Mouse (Mus musculus) left cerebral cortex, adult 2 months (tissue): ENCODE measurements around the gene Sulf2. TPM values are rescaled to one million over a fixed set of nuclear protein-coding genes. Genes with fewer than 3 reads are reported as not detected.
A peak's percentile ranks its signal among the peaks of the same experiment; 100 is the strongest.

Experiments
- DNase-seq, 2 experiments: peaks; one replicate each; pipeline ENCODE4 v3.0.0; 2021 to 2022; ENCODE audit warnings: low spot score in 2 of 2, mixed read lengths in 1 of 2; ENCODE audit errors: extremely low spot score in 1 of 2
- H3K27ac ChIP-seq: fragments of 200-600 bp; 2 replicates; pipeline ENCODE4 v1.8.1; 2022
- H3K4me3 ChIP-seq: fragments of 200-600 bp; 2 replicates; pipeline ENCODE4 v1.8.1; 2022
- CTCF ChIP-seq: fragments of 200-600 bp; IDR thresholded peaks from 2 replicates; pipeline ENCODE4 v1.8.1; 2022; ENCODE audit warnings: antibody characterized with exemption, mild to moderate bottlenecking, moderate library complexity
- intact Hi-C: fragments of 180-260 bp; cut with DNase I; formaldehyde crosslinking; loops from one replicate; pipeline ENCODE4 v1.15.1; 2025
- total RNA-seq, 2 experiments: library from RNA; stranded (reverse); gene quantifications; 2 replicates each; pipeline ENCODE4 v1.2.3; 2021

Gene Sulf2
- total RNA-seq, 2 experiments from 2014 or later: 100 to 102 TPM

- Histone ChIP-seq H3K27ac (no peak overlapping the region), H3K4me3 (no peak overlapping the region)
- DNase-seq: no peak
- intact Hi-C loops: no loop called here
- TF ChIP-seq CTCF: no peak
Measured at GRCm38 (mm10) chr2:166186244-166186948, 30.9 kb upstream of the Sulf2 start.

GRCm38 (mm10) chr2:166185768-166186167, 30.3 kb upstream of the Sulf2 start:
- H3K4me3 ChIP-seq: no peak overlapping the region
- intact Hi-C loops: no loop called here
- no peak overlapping the region for H3K27ac ChIP-seq
- no peak for TF ChIP-seq CTCF
- DNase-seq: no peak

GRCm38 (mm10) chr2:166184417-166184816, 29.0 kb upstream of the Sulf2 start:
- no peak; the same call in 1 of the 2 replicates for TF ChIP-seq CTCF
- Histone ChIP-seq H3K4me3 (no peak overlapping the region), H3K27ac (no peak overlapping the region)
- intact Hi-C loops: no loop called here
- DNase-seq: no peak

GRCm38 (mm10) chr2:166182009-166182685, 26.7 kb upstream of the Sulf2 start:
- intact Hi-C loops: no loop called here
- Histone ChIP-seq H3K4me3 (no peak overlapping the region), H3K27ac (no peak overlapping the region)
- DNase-seq: no peak
- TF ChIP-seq CTCF: no peak

- H3K4me3 ChIP-seq: no peak overlapping the region
- peak in 1 of 2 experiments; percentile 33 for DNase-seq
- peak overlapping the region; percentile 25 for H3K27ac ChIP-seq
Measured at GRCm38 (mm10) chr2:166180744-166181508, 25.5 kb upstream of the Sulf2 start.

GRCm38 (mm10) chr2:166180136-166180649, 24.7 kb upstream of the Sulf2 start:
- TF ChIP-seq CTCF: no peak
- no peak overlapping the region for H3K4me3 ChIP-seq
- DNase-seq: no peak
- intact Hi-C loops: no loop called here
- H3K27ac ChIP-seq: peak overlapping the region; percentile 25

More at GRCm38 (mm10) chr2:166180744-166181508, 25.5 kb upstream of the Sulf2 start:
- TF ChIP-seq CTCF: no peak
- intact Hi-C loops: no loop called here

- intact Hi-C loops: no loop called here
- peak overlapping the region; percentile 25; the same call in 1 of the 2 replicates for H3K27ac ChIP-seq
Measured at GRCm38 (mm10) chr2:166179457-166180101, 24.1 kb upstream of the Sulf2 start.

GRCm38 (mm10) chr2:166175552-166176136, 20.2 kb upstream of the Sulf2 start:
- Histone ChIP-seq H3K4me3 (no peak overlapping the region), H3K27ac (no peak overlapping the region)
- TF ChIP-seq CTCF: no peak
- intact Hi-C loops: no loop called here
- DNase-seq: no peak

More at GRCm38 (mm10) chr2:166179457-166180101, 24.1 kb upstream of the Sulf2 start:
- no peak for TF ChIP-seq CTCF
- no peak overlapping the region for H3K4me3 ChIP-seq
- no peak for DNase-seq

- Histone ChIP-seq H3K27ac (no peak overlapping the region), H3K4me3 (no peak overlapping the region)
- no peak for TF ChIP-seq CTCF
- DNase-seq: no peak
- intact Hi-C loops: no loop called here
Measured at GRCm38 (mm10) chr2:166175145-166175544, 19.7 kb upstream of the Sulf2 start.

GRCm38 (mm10) chr2:166173169-166173568, 17.7 kb upstream of the Sulf2 start:
- intact Hi-C loops: no loop called here
- DNase-seq: no peak

GRCm38 (mm10) chr2:166170173-166170572, 14.7 kb upstream of the Sulf2 start:
- DNase-seq: no peak
- no peak for TF ChIP-seq CTCF
- Histone ChIP-seq H3K4me3 (no peak overlapping the region), H3K27ac (no peak overlapping the region)
- intact Hi-C loops: no loop called here

More at GRCm38 (mm10) chr2:166173169-166173568, 17.7 kb upstream of the Sulf2 start:
- TF ChIP-seq CTCF: no peak
- H3K27ac ChIP-seq: no peak overlapping the region
- H3K4me3 ChIP-seq: no peak overlapping the region
